Mouse (Mus musculus): ENCODE results near the gene Atg13.
A peak's percentile ranks its signal among the peaks of the same experiment; 100 is the strongest.

Gene Atg13

GRCm38 (mm10) chr2:91695436-91696224 is 14.7 kb downstream of the Atg13 start:
- no peak for DNase-seq (ENCODE audit: low read depth)

GRCm38 (mm10) chr2:91689452-91689851 is 20.9 kb downstream of the Atg13 start:
- DNase-seq (ENCODE audit: low read depth), result no peak

GRCm38 (mm10) chr2:91683919-91684318 is 26.5 kb downstream of the Atg13 start:
- no peak for DNase-seq (ENCODE audit: low read depth)

- DNase-seq (ENCODE audit: low read depth), result peak; percentile 77
Measured at GRCm38 (mm10) chr2:91682850-91683249, 27.5 kb downstream of the Atg13 start.

GRCm38 (mm10) chr2:91676961-91677360 is 33.4 kb downstream of the Atg13 start:
- no peak for DNase-seq (ENCODE audit: low read depth)

GRCm38 (mm10) chr2:91676420-91676819 is 34.0 kb downstream of the Atg13 start:
- DNase-seq (ENCODE audit: low read depth), result no peak

GRCm38 (mm10) chr2:91674895-91675294 is 35.5 kb downstream of the Atg13 start:
- no peak for DNase-seq (ENCODE audit: low read depth)

- DNase-seq (ENCODE audit: low read depth), result no peak
Measured at GRCm38 (mm10) chr2:91673587-91673986, 36.8 kb downstream of the Atg13 start.

GRCm38 (mm10) chr2:91670038-91670437 is 40.3 kb downstream of the Atg13 start:
- DNase-seq (ENCODE audit: low read depth), result no peak

- DNase-seq (ENCODE audit: low read depth), result no peak
Measured at GRCm38 (mm10) chr2:91669326-91669725, 41.0 kb downstream of the Atg13 start.

GRCm38 (mm10) chr2:91667747-91668146 is 42.6 kb downstream of the Atg13 start:
- DNase-seq (ENCODE audit: low read depth), result no peak

GRCm38 (mm10) chr2:91666386-91666910 is 43.9 kb downstream of the Atg13 start:
- DNase-seq (ENCODE audit: low read depth), result no peak

GRCm38 (mm10) chr2:91664780-91665179 is 45.6 kb downstream of the Atg13 start:
- no peak for DNase-seq (ENCODE audit: low read depth)

- no peak for DNase-seq (ENCODE audit: low read depth)
Measured at GRCm38 (mm10) chr2:91660981-91661380, 49.4 kb downstream of the Atg13 start.

- no peak for DNase-seq (ENCODE audit: low read depth)
Measured at GRCm38 (mm10) chr2:91659657-91660056, 50.7 kb downstream of the Atg13 start.

GRCm38 (mm10) chr2:91656774-91657173 is 53.6 kb downstream of the Atg13 start:
- no peak for DNase-seq (ENCODE audit: low read depth)

GRCm38 (mm10) chr2:91655827-91656226 is 54.5 kb downstream of the Atg13 start:
- DNase-seq (ENCODE audit: low read depth), result no peak

- DNase-seq (ENCODE audit: low read depth), result no peak
Measured at GRCm38 (mm10) chr2:91655388-91655787, 55.0 kb downstream of the Atg13 start.

GRCm38 (mm10) chr2:91652863-91653262 is 57.5 kb downstream of the Atg13 start:
- DNase-seq (ENCODE audit: low read depth), result no peak

GRCm38 (mm10) chr2:91651458-91652258 is 58.7 kb downstream of the Atg13 start:
- DNase-seq (ENCODE audit: low read depth), result no peak

- DNase-seq (ENCODE audit: low read depth), result no peak
Measured at GRCm38 (mm10) chr2:91650360-91650995, 59.9 kb downstream of the Atg13 start.

GRCm38 (mm10) chr2:91649553-91650359 is 60.6 kb downstream of the Atg13 start, which contains the start of the genes Zfp408 and Arhgap1:
Gene Zfp408, minus strand, starts transcription at chr2:91649791.
Gene Arhgap1, plus strand, starts transcription at chr2:91649860.
- peak; percentile 99 for DNase-seq (ENCODE audit: low read depth)

Data from NIH3T3 (cell line).